ENCODE assay signal across 24 mouse cellular contexts in genomic region chr12:5070131-5070530, GRCm38 (mm10).
"Had no signal": no experiment of that assay in that cellular context is flagged by ENCODE, and none has a peak within 500 bp of the region (broad histone marks: within the 10 kb centered on the region; RNA-seq: fewer than 3 reads in every experiment).

No protein-coding gene starts in this region.

- H3K36me3 ChIP-seq: heart, embryonic 13.5 days; heart, embryonic 15.5 days; hindbrain, embryonic 13.5 days; hindbrain, embryonic 15.5 days; limb, embryonic 10.5 days; limb, embryonic 12.5 days; liver, embryonic 13.5 days; liver, embryonic 15.5 days had no signal

- H3K27me3 ChIP-seq: heart, embryonic 13.5 days; heart, embryonic 15.5 days; hindbrain, embryonic 13.5 days; hindbrain, embryonic 15.5 days; limb, embryonic 12.5 days; liver, embryonic 13.5 days; liver, embryonic 15.5 days had no signal

- H3K4me3 ChIP-seq: heart, adult 2 months; heart, embryonic 13.5 days; heart, embryonic 15.5 days; hindbrain, embryonic 13.5 days; hindbrain, embryonic 15.5 days; layer of hippocampus, adult 2 months; limb, embryonic 10.5 days; limb, embryonic 12.5 days; liver, embryonic 13.5 days; liver, embryonic 15.5 days had no signal

- H3K27ac ChIP-seq: heart, adult 2 months; heart, embryonic 13.5 days; heart, embryonic 15.5 days; hindbrain, embryonic 13.5 days; hindbrain, embryonic 15.5 days; hindbrain, postnatal 0 days; layer of hippocampus, adult 2 months; limb, embryonic 10.5 days; limb, embryonic 12.5 days; liver, embryonic 13.5 days; liver, embryonic 15.5 days had no signal

- DNase-seq: forebrain, postnatal 0 days; gastrocnemius, postnatal 14 days; gastrocnemius, postnatal 36 days; heart, adult 11 months; heart, adult 2 months; heart, postnatal 14 days; heart, postnatal 36 days; kidney, adult 11 months; kidney, adult 8-10 months; kidney, postnatal 10 days; kidney, postnatal 25 days; kidney, postnatal 4 days; liver; liver, embryonic 13.5 days had no signal

- ATAC-seq: forebrain, postnatal 0 days; hindbrain, postnatal 0 days; intestine, embryonic 16.5 days had no signal
